Mouse (Mus musculus) limb, embryonic 13.5 days (tissue): Measurements from ENCODE around the gene Teddm3. TPM values are rescaled to one million over a fixed set of nuclear protein-coding genes. Genes with fewer than 3 reads are reported as not detected.
"Not testable (repeated sequence)": the region's sequence is repeated elsewhere in the genome, so short reads cannot be mapped to it uniquely, and the experiment has no call there.

Experiments used
- ATAC-seq: fragments of 200-750 bp; cut with Nextera tagmentation; 2 replicates; pipeline ENCODE4 v1.8.0; 2017; ENCODE audit warnings: low read depth, moderate number of reproducible peaks, moderate TSS enrichment; ENCODE audit not compliant: low FRiP score
- H3K27ac ChIP-seq: fragments of 300-500 bp; sonication (generic); 2 replicates; pipeline ENCODE4 v1.5.1; 2015; ENCODE audit warnings: inconsistent platforms, mild to moderate bottlenecking, moderate library complexity
- H3K27me3 ChIP-seq: fragments of 300-500 bp; sonication (generic); 2 replicates; pipeline ENCODE4 v1.6.1; 2015; ENCODE audit warnings: mild to moderate bottlenecking, inconsistent platforms
- H3K36me3 ChIP-seq: fragments of 300-500 bp; sonication (generic); 2 replicates; pipeline ENCODE4 v1.6.1; 2015; ENCODE audit warnings: inconsistent platforms, mild to moderate bottlenecking, moderate library complexity
- H3K4me1 ChIP-seq: fragments of 300-500 bp; sonication (generic); 2 replicates; pipeline ENCODE4 v1.6.1; 2015; ENCODE audit warnings: inconsistent platforms
- H3K4me2 ChIP-seq: fragments of 300-500 bp; sonication (generic); replicated peaks from 2 replicates; pipeline ENCODE4 v1.6.1; 2015; ENCODE audit warnings: inconsistent platforms, mild to moderate bottlenecking, moderate library complexity
- H3K4me3 ChIP-seq: fragments of 300-500 bp; sonication (generic); 2 replicates; pipeline ENCODE4 v1.5.1; 2015; ENCODE audit warnings: moderate library complexity, mild to moderate bottlenecking, inconsistent platforms
- H3K9ac ChIP-seq: fragments of 300-500 bp; sonication (generic); 2 replicates; pipeline ENCODE4 v1.6.1; 2015; ENCODE audit warnings: mild to moderate bottlenecking, inconsistent platforms
- H3K9me3 ChIP-seq: fragments of 300-500 bp; sonication (generic); 2 replicates; pipeline ENCODE4 v1.6.1; 2016; ENCODE audit warnings: inconsistent platforms
- WGBS: fragments of 180-500 bp; shearing (Covaris S2); methylation state at CpG from one replicate; pipeline ENCODE4 v1.1.7; 2015; 5-methylcytosine and 5-hydroxymethylcytosine counted together
- polyA plus RNA-seq: library from polyadenylated mRNA; unstranded; fragments of >200 nt; fragmentation: Nextera tagmentation; extraction: Ambion mirVana; gene quantifications from 2 replicates; pipeline ENCODE4 v1.2.1, GENCODE M21; 2015

Gene Teddm3
- polyA plus RNA-seq, 1 experiment from 2014 or later, result not detected

DNA sequence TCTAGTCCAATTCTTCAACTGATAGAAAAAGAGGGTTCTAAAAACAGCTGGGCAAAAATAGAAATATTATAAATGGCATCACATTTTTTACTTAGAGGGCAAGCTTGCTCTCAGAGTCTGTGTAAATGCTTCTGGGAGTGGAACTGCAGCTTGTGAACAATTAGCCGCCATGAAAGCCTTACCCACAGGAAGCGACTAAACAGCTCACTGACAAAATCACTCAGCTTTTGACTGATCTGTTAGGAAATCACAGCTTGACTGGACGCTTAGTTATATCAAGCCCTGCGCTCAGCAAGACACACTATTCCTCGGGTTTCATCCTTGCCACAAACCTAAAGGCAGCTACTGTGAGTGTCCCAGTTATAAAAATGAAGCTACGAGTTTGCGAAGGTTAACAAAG lies 33.8 kb upstream of the Teddm3 start:
- H3K9ac ChIP-seq, result no peak overlapping the region
- no peak for ATAC-seq
- peaks cover 15% of the 10 kb centered on the region for H3K4me1 ChIP-seq
- H3K9me3 ChIP-seq, result no peaks in the 10 kb centered on the region
- no peak overlapping the region for H3K27ac ChIP-seq
- H3K27me3 ChIP-seq, result peaks cover 2% of the 10 kb centered on the region; the same call in 1 of the 2 replicates
- no peaks in the 10 kb centered on the region for H3K36me3 ChIP-seq
- H3K4me2 ChIP-seq, result no peak overlapping the region
- 37% methylated on average over 7 of the region's 7 CpGs for WGBS
- no peak overlapping the region for H3K4me3 ChIP-seq

- ATAC-seq, result no peak
- H3K4me2 ChIP-seq, result no peak overlapping the region
- no peak overlapping the region for H3K4me3 ChIP-seq
- H3K9ac ChIP-seq, result no peak overlapping the region
- no peaks in the 10 kb centered on the region for H3K36me3 ChIP-seq
- H3K4me1 ChIP-seq, result 0 out of 2 replicates have a peak, but pooled peaks cover 3% of the 10 kb centered on the region
- H3K27ac ChIP-seq, result no peak overlapping the region
- no peaks in the 10 kb centered on the region for H3K27me3 ChIP-seq
- no peaks in the 10 kb centered on the region for H3K9me3 ChIP-seq
Observed at GRCm38 (mm10) chr16:21184697-21185096, 30.9 kb upstream of the Teddm3 start.

DNA sequence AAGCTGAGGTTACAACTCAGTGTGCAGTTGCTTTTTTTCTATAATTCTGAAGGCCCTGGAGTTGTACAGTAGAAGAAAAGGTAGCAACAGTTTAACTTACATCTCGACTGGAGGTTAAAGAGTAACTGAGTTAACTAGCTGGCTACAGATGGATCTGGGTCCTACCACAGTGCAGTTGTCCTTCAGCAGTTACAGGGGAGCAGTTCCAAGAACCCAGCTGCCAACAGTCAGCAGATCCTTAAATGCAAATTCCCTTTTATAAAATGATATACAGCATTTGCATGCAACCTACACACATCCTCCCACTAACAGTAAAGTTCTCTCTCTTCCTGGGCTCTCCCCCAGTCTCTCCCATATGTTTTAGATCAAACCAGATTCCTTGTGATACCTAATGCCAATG lies 28.3 kb upstream of the Teddm3 start:
- H3K4me1 ChIP-seq, result no peaks in the 10 kb centered on the region
- no peak for ATAC-seq
- 80% methylated on average over 1 of the region's 1 CpGs for WGBS
- H3K36me3 ChIP-seq, result no peaks in the 10 kb centered on the region
- no peaks in the 10 kb centered on the region for H3K9me3 ChIP-seq
- no peak overlapping the region for H3K9ac ChIP-seq
- no peak overlapping the region for H3K27ac ChIP-seq
- no peak overlapping the region for H3K4me2 ChIP-seq
- no peak overlapping the region for H3K4me3 ChIP-seq
- H3K27me3 ChIP-seq, result no peaks in the 10 kb centered on the region

DNA sequence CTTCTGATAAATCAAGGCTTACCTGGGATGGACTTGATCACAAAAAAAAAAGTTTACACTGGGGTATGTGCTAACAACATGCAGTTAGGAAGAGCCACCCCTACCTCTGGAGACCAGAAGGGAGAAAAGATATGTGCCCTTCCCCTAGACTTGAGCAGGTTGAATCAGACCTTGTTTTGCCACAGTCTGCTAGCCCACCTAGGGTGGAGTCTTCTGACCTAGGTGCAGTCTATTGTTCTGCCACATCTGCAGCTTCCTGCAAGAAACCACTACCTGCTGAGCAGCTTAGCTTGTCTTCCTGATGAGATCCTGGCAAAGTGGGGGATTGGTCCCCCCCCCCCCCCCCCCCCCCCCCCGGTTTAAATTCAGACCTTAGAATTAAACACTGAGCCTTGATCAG lies 21.4 kb upstream of the Teddm3 start:
- Histone ChIP-seq H3K9me3 (peaks cover 4% of the 10 kb centered on the region; the same call in 1 of the 2 replicates), H3K4me2 (no peak overlapping the region), H3K36me3 (no peaks in the 10 kb centered on the region), H3K4me3 (no peak overlapping the region), H3K4me1 (no peaks in the 10 kb centered on the region), H3K9ac (no peak overlapping the region), H3K27me3 (no peaks in the 10 kb centered on the region), H3K27ac (no peak overlapping the region)
- WGBS, result no CpG with 5 or more reads among the region's 1 CpGs
- no peak for ATAC-seq

- Histone ChIP-seq H3K27me3 (no peaks in the 10 kb centered on the region), H3K36me3 (no peaks in the 10 kb centered on the region), H3K9ac (no peak overlapping the region), H3K9me3 (peaks cover 4% of the 10 kb centered on the region; the same call in 1 of the 2 replicates), H3K27ac (no peak overlapping the region), H3K4me3 (no peak overlapping the region), H3K4me2 (no peak overlapping the region), H3K4me1 (no peaks in the 10 kb centered on the region)
- WGBS, result 89% methylated on average over 13 of the region's 13 CpGs
- ATAC-seq, result no peak
Observed at GRCm38 (mm10) chr16:21168730-21169129, 14.9 kb upstream of the Teddm3 start.

DNA sequence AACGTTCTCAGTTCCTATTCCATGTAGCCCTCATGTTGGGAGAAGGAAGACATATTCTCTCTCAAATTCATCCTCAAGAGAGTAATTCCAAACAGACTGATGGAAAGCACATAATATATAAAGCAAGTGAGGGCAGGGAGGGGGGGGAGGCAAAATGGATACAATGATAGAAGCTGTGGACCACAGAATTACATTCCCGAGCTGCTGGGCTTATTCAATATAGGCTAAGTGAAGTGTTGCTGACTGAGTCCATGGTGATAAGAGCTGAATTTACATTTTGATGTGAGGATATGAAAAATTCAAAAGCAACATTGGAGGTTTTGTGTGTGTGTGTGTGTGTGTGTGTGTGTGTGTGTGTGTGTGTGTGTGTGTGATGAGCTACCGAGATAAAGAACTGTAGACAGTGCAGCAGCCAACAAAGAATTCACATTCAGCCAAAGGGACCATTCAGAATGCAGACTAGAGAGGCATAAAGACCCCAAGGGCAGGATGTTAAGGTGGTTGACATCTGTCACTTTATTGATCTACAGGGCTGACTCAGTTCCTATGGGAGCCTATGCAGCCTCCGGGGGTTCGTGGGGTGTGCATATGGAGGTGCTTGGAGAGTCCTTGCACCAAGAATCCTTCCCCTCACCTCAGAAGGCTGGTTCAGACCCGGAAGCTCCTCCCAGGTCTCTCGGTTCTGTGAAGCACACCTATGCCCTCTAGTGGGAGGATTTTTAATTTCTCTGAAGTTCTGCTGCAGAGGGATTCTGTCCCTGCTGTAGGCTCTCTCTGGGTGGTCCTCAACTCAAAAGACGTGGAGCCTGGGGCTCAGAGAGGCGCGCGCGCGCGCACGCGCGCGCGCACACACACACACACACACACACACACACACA lies 11.8 kb upstream of the Teddm3 start:
- H3K9ac ChIP-seq, H3K27ac ChIP-seq, H3K4me2 ChIP-seq, H3K4me3 ChIP-seq, H3K9me3 ChIP-seq, H3K4me1 ChIP-seq, H3K27me3 ChIP-seq, H3K36me3 ChIP-seq: not testable (repeated sequence)
- WGBS, result 31% methylated on average over 11 of the region's 19 CpGs
- ATAC-seq, result peak; percentile 66; the same call in 1 of the 2 replicates

DNA sequence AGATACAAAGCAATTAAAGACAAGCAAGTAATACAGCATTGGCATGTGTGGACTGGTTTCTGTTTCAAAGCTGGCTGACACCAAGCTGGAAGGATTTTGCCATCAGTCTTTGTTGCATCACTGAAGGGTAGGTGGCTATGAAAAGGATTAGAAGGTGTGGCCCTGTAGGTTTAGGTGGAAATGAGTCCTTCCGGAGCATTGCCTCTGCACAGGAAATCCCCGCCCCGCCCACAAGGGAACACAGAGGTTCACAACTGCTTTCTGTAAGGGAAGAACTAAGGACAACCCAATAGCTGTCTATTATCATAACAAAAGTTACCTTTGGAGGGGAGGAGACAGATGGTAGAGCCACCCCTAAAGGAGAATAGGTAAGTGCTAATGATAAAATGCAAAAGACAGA lies 9.6 kb upstream of the Teddm3 start:
- not testable (repeated sequence) for H3K36me3 ChIP-seq, H3K27ac ChIP-seq, H3K9ac ChIP-seq, ATAC-seq, H3K4me2 ChIP-seq, H3K4me3 ChIP-seq, H3K27me3 ChIP-seq, H3K4me1 ChIP-seq, H3K9me3 ChIP-seq
- WGBS, result 86% methylated on average over 3 of the region's 3 CpGs

GRCm38 (mm10) chr16:21159226-21159625 lies 5.4 kb upstream of the Teddm3 start:
- H3K9ac ChIP-seq, H3K9me3 ChIP-seq, H3K27me3 ChIP-seq, ATAC-seq, H3K4me2 ChIP-seq, H3K27ac ChIP-seq, H3K4me1 ChIP-seq, H3K36me3 ChIP-seq, H3K4me3 ChIP-seq: not testable (repeated sequence)
- 67% methylated on average over 1 of the region's 1 CpGs for WGBS

DNA sequence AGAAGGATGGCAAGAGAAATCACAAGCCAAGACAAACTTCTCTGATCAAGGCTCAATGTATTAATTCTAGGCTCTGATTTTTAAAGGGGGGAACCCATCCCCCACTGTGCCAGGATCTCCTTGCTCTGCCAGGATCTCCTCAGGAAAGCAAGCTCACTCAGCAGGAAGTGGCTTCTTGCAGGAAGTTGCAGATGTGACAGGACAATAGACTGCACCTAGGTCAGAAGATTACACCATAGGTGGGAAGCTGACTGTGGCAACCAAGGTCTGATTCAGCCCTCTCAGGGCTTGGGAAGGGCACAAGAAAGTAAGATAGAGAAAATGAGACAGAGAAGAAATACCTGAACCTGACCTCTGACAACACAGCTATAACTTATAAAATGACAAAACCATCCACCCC lies 2.5 kb upstream of the Teddm3 start:
- H3K36me3 ChIP-seq, ATAC-seq, H3K4me3 ChIP-seq, H3K9ac ChIP-seq, H3K27me3 ChIP-seq, H3K4me1 ChIP-seq, H3K27ac ChIP-seq, H3K9me3 ChIP-seq, H3K4me2 ChIP-seq: not testable (repeated sequence)

- no peaks in the 10 kb centered on the region for H3K27me3 ChIP-seq
- ATAC-seq, result no peak
Observed at GRCm38 (mm10) chr16:21151564-21152361, 2.0 kb downstream of the Teddm3 start.

DNA sequence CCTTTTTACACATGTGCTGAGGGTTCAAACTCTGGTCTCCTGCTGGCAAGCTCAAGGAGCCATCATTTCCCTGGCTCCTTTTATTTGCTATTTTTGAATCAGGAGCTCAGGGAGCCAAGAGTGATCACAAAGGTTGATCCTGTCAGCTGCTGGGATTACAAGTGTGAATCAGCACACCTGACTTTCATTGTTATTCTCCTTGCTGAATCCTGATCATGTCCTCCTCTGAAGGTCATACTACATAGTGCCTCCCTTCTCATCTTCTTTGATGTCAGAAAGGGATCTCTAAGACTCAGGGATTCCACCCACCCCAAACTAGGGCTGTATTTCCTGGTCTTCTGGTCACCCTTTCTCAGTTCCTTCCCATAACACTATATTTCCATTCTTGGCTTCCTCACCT lies 3.9 kb downstream of the Teddm3 start:
- ATAC-seq, result no peak
- Histone ChIP-seq H3K4me1 (0 out of 2 replicates have a peak, but pooled peaks cover 3% of the 10 kb centered on the region), H3K4me3 (no peak overlapping the region), H3K27ac (no peak overlapping the region), H3K9me3 (no peaks in the 10 kb centered on the region), H3K36me3 (no peaks in the 10 kb centered on the region), H3K4me2 (no peak overlapping the region), H3K27me3 (no peaks in the 10 kb centered on the region), H3K9ac (no peak overlapping the region)

More at GRCm38 (mm10) chr16:21151564-21152361, 2.0 kb downstream of the Teddm3 start:
- 45% methylated on average over 4 of the region's 4 CpGs for WGBS
- 0 out of 2 replicates have a peak, but pooled peaks cover 3% of the 10 kb centered on the region for H3K4me1 ChIP-seq
- no peak overlapping the region for H3K4me3 ChIP-seq
- H3K9ac ChIP-seq, result no peak overlapping the region
- no peak overlapping the region for H3K4me2 ChIP-seq
- H3K36me3 ChIP-seq, result no peaks in the 10 kb centered on the region
- H3K9me3 ChIP-seq, result no peaks in the 10 kb centered on the region
- H3K27ac ChIP-seq, result no peak overlapping the region; the same call in 1 of the 2 replicates

DNA sequence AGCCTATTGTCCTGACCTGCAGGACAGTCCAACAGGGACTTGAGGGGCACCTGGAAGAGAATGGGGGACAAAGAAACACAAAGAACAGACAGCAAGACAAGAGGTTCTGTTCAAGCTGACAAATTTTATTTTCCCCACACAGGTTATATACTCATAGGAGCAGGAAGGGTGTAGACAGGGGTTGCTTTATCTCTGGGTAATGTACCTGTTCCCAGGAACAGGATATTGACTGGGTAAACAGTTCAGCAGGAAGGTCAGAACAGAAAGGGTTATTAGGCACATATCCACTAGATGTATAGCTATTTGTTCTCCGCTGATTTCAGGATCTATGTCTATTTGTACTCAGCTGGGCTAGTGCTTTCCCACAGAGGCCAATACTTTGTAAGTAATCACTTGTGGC lies 5.3 kb downstream of the Teddm3 start:
- H3K4me1 ChIP-seq, H3K27me3 ChIP-seq, ATAC-seq, H3K4me3 ChIP-seq, H3K27ac ChIP-seq, H3K4me2 ChIP-seq, H3K36me3 ChIP-seq, H3K9ac ChIP-seq, H3K9me3 ChIP-seq: not testable (repeated sequence)
- WGBS, result 86% methylated on average over 1 of the region's 1 CpGs
